Mouse (Mus musculus): ENCODE measurements around the gene Zmat3. TPM values are rescaled to one million over a fixed set of nuclear protein-coding genes. Genes with fewer than 3 reads are reported as not detected.

Zmat3 gene
- polyA plus RNA-seq, 1 experiment from 2014 or later = 5.9 TPM

- H3K27me3 ChIP-seq = no peaks in the 10 kb centered on the region
- H3K4me1 ChIP-seq (replicated peaks) = peaks cover 36% of the 10 kb centered on the region
- peak overlapping the region; percentile 67 for H3K4me2 ChIP-seq
- H3K9ac ChIP-seq (replicated peaks) = peak overlapping the region; percentile 95
- no peak for ATAC-seq (ENCODE audit: insufficient number of reproducible peaks, insufficient read depth, low FRiP score, low TSS enrichment, low read depth)
- H3K9me3 ChIP-seq = no peaks in the 10 kb centered on the region
- peak overlapping the region; percentile 81 for H3K4me3 ChIP-seq (replicated peaks)
- no peaks in the 10 kb centered on the region for H3K36me3 ChIP-seq
- WGBS = 0% methylated on average over 7 of the region's 7 CpGs
- H3K27ac ChIP-seq = peak overlapping the region; percentile 98; the same call in 1 of the 2 replicates
Observed at GRCm38 (mm10) chr3:32398175-32398538, 32.3 kb upstream of the Zmat3 start.

- Histone ChIP-seq H3K36me3 (no peaks in the 10 kb centered on the region), H3K27ac (peak within 1 kb of the TSS; percentile 98), H3K4me3 (replicated peaks) (peak within 1 kb of the TSS; percentile 81), H3K4me1 (replicated peaks) (peaks cover 31% of the 10 kb centered on the region), H3K4me2 (peak within 1 kb of the TSS; percentile 72), H3K27me3 (no peaks in the 10 kb centered on the region), H3K9me3 (no peaks in the 10 kb centered on the region), H3K9ac (replicated peaks) (peak within 1 kb of the TSS; percentile 95)
- peak; percentile 60 for ATAC-seq (ENCODE audit: insufficient number of reproducible peaks, insufficient read depth, low FRiP score, low TSS enrichment, low read depth)
- WGBS = under 1% methylated on average over 52 of the region's 65 CpGs
Observed at GRCm38 (mm10) chr3:32397461-32398174, 31.8 kb upstream of the Zmat3 start, which contains the start of gene Pik3ca. Pik3ca (plus strand) TSS chr3:32397671.

GRCm38 (mm10) chr3:32396794-32397460 is 31.1 kb upstream of the Zmat3 start:
- under 1% methylated on average over 50 of the region's 77 CpGs for WGBS
- H3K27ac ChIP-seq = peak overlapping the region; percentile 98

GRCm38 (mm10) chr3:32395771-32396551 is 30.1 kb upstream of the Zmat3 start:
- peak overlapping the region; percentile 81 for H3K4me3 ChIP-seq (replicated peaks)
- H3K27ac ChIP-seq = peak overlapping the region; percentile 98
- no peaks in the 10 kb centered on the region for H3K27me3 ChIP-seq
- H3K4me2 ChIP-seq = peak overlapping the region; percentile 72
- H3K9ac ChIP-seq (replicated peaks) = peak overlapping the region; percentile 55
- ATAC-seq (ENCODE audit: insufficient number of reproducible peaks, insufficient read depth, low FRiP score, low TSS enrichment, low read depth) = no peak
- no peaks in the 10 kb centered on the region for H3K9me3 ChIP-seq
- H3K36me3 ChIP-seq = no peaks in the 10 kb centered on the region
- peaks cover 29% of the 10 kb centered on the region for H3K4me1 ChIP-seq (replicated peaks)
- WGBS = 25% methylated on average over 23 of the region's 24 CpGs

More at GRCm38 (mm10) chr3:32396794-32397460, 31.1 kb upstream of the Zmat3 start:
- H3K9ac ChIP-seq (replicated peaks) = peak overlapping the region; percentile 95
- no peaks in the 10 kb centered on the region for H3K9me3 ChIP-seq
- H3K4me1 ChIP-seq (replicated peaks) = peaks cover 29% of the 10 kb centered on the region
- peak overlapping the region; percentile 81 for H3K4me3 ChIP-seq (replicated peaks)
- no peaks in the 10 kb centered on the region for H3K27me3 ChIP-seq
- peak overlapping the region; percentile 72 for H3K4me2 ChIP-seq
- ATAC-seq (ENCODE audit: insufficient number of reproducible peaks, insufficient read depth, low FRiP score, low TSS enrichment, low read depth) = peak; percentile 97
- H3K36me3 ChIP-seq = no peaks in the 10 kb centered on the region

GRCm38 (mm10) chr3:32393986-32394385 is 28.2 kb upstream of the Zmat3 start:
- no peak overlapping the region for H3K9ac ChIP-seq (replicated peaks)
- no peak overlapping the region for H3K4me2 ChIP-seq
- no peaks in the 10 kb centered on the region for H3K36me3 ChIP-seq
- 88% methylated on average over 8 of the region's 8 CpGs for WGBS
- H3K27ac ChIP-seq = no peak overlapping the region
- H3K4me3 ChIP-seq (replicated peaks) = no peak overlapping the region
- ATAC-seq (ENCODE audit: insufficient number of reproducible peaks, insufficient read depth, low FRiP score, low TSS enrichment, low read depth) = no peak
- no peaks in the 10 kb centered on the region for H3K27me3 ChIP-seq
- H3K9me3 ChIP-seq = no peaks in the 10 kb centered on the region
- H3K4me1 ChIP-seq (replicated peaks) = peaks cover 11% of the 10 kb centered on the region

GRCm38 (mm10) chr3:32392841-32393240 is 27.0 kb upstream of the Zmat3 start:
- H3K9ac ChIP-seq (replicated peaks) = no peak overlapping the region
- WGBS = 87% methylated on average over 4 of the region's 4 CpGs
- no peaks in the 10 kb centered on the region for H3K27me3 ChIP-seq
- no peak overlapping the region for H3K4me3 ChIP-seq (replicated peaks)
- no peaks in the 10 kb centered on the region for H3K9me3 ChIP-seq
- 0 out of 2 replicates have a peak, but pooled peaks cover 5% of the 10 kb centered on the region for H3K4me1 ChIP-seq (replicated peaks)
- H3K4me2 ChIP-seq = no peak overlapping the region
- no peak for ATAC-seq (ENCODE audit: insufficient number of reproducible peaks, insufficient read depth, low FRiP score, low TSS enrichment, low read depth)
- no peaks in the 10 kb centered on the region for H3K36me3 ChIP-seq
- H3K27ac ChIP-seq = no peak overlapping the region

- Histone ChIP-seq H3K9ac (replicated peaks) (no peak overlapping the region), H3K36me3 (no peaks in the 10 kb centered on the region), H3K4me2 (no peak overlapping the region), H3K9me3 (no peaks in the 10 kb centered on the region), H3K27ac (no peak overlapping the region), H3K4me1 (replicated peaks) (no peaks in the 10 kb centered on the region), H3K4me3 (replicated peaks) (no peak overlapping the region), H3K27me3 (no peaks in the 10 kb centered on the region)
- ATAC-seq (ENCODE audit: insufficient number of reproducible peaks, insufficient read depth, low FRiP score, low TSS enrichment, low read depth) = no peak
- 75% methylated on average over 3 of the region's 3 CpGs for WGBS
Observed at GRCm38 (mm10) chr3:32381556-32381955, 15.7 kb upstream of the Zmat3 start.

GRCm38 (mm10) chr3:32379891-32380290 is 14.1 kb upstream of the Zmat3 start:
- Histone ChIP-seq H3K4me1 (replicated peaks) (no peaks in the 10 kb centered on the region), H3K4me2 (no peak overlapping the region), H3K9ac (replicated peaks) (no peak overlapping the region), H3K36me3 (no peaks in the 10 kb centered on the region), H3K27me3 (no peaks in the 10 kb centered on the region), H3K9me3 (no peaks in the 10 kb centered on the region), H3K27ac (no peak overlapping the region), H3K4me3 (replicated peaks) (no peak overlapping the region)
- no peak for ATAC-seq (ENCODE audit: insufficient number of reproducible peaks, insufficient read depth, low FRiP score, low TSS enrichment, low read depth)
- 40% methylated on average over 2 of the region's 2 CpGs for WGBS

- H3K27ac ChIP-seq = no peak overlapping the region
- H3K9me3 ChIP-seq = no peaks in the 10 kb centered on the region
- no peak overlapping the region for H3K9ac ChIP-seq (replicated peaks)
- WGBS = 77% methylated on average over 6 of the region's 6 CpGs
- H3K27me3 ChIP-seq = no peaks in the 10 kb centered on the region
- no peak overlapping the region for H3K4me3 ChIP-seq (replicated peaks)
- H3K36me3 ChIP-seq = no peaks in the 10 kb centered on the region
- no peaks in the 10 kb centered on the region for H3K4me1 ChIP-seq (replicated peaks)
- no peak for ATAC-seq (ENCODE audit: insufficient number of reproducible peaks, insufficient read depth, low FRiP score, low TSS enrichment, low read depth)
- no peak overlapping the region for H3K4me2 ChIP-seq
Observed at GRCm38 (mm10) chr3:32373236-32373635, 7.4 kb upstream of the Zmat3 start.

- Histone ChIP-seq H3K4me2 (no peak overlapping the region), H3K36me3 (no peaks in the 10 kb centered on the region), H3K27ac (no peak overlapping the region), H3K9me3 (no peaks in the 10 kb centered on the region), H3K9ac (replicated peaks) (no peak overlapping the region), H3K4me1 (replicated peaks) (no peaks in the 10 kb centered on the region; the same call in 1 of the 2 replicates), H3K4me3 (replicated peaks) (no peak overlapping the region), H3K27me3 (no peaks in the 10 kb centered on the region)
- ATAC-seq (ENCODE audit: insufficient number of reproducible peaks, insufficient read depth, low FRiP score, low TSS enrichment, low read depth) = no peak
- WGBS = 81% methylated on average over 8 of the region's 8 CpGs
Observed at GRCm38 (mm10) chr3:32372470-32372869, 6.7 kb upstream of the Zmat3 start.

- H3K27ac ChIP-seq = no peak overlapping the region
- H3K4me2 ChIP-seq = no peak overlapping the region
- WGBS = 74% methylated on average over 7 of the region's 7 CpGs
- no peak overlapping the region for H3K9ac ChIP-seq (replicated peaks)
- no peaks in the 10 kb centered on the region; the same call in 1 of the 2 replicates for H3K4me1 ChIP-seq (replicated peaks)
- ATAC-seq (ENCODE audit: insufficient number of reproducible peaks, insufficient read depth, low FRiP score, low TSS enrichment, low read depth) = no peak
- H3K27me3 ChIP-seq = no peaks in the 10 kb centered on the region
- H3K36me3 ChIP-seq = no peaks in the 10 kb centered on the region
- H3K9me3 ChIP-seq = no peaks in the 10 kb centered on the region
- no peak overlapping the region for H3K4me3 ChIP-seq (replicated peaks)
Observed at GRCm38 (mm10) chr3:32371957-32372356, 6.1 kb upstream of the Zmat3 start.

All from limb, embryonic 12.5 days (tissue).